Mouse (Mus musculus): Measurements from ENCODE around the gene Mboat2. TPM values are rescaled to one million over a fixed set of nuclear protein-coding genes. Genes with fewer than 3 reads are reported as not detected.

Gene Mboat2
- total RNA-seq, 2 experiments from 2014 or later: 87.0 to 99.6 TPM

DNA sequence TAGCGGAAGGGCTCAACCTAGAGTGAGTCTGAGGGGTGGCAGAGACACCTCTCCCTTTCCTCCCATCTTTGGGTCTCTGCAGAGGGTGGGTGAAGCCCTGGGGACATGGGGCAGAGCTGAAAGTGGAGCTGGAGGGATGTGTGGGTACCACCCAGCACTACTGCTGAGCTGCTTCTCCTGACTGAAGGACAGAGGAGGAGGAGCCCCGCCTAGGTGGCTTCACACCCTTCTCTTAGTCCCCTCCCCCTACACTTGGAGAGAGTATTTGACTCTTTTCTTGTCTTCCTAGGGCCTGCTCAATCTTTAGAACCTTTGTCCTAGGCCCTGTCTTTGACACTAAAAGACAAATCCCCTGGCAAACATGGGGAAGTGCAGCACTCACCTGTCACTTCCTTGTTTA, 7.3 kb downstream of the Mboat2 start:
- no peak for TF ChIP-seq CTCF (conservative IDR thresholded peaks at IDR 0.05)
- Histone ChIP-seq H3K4me3 (no peak overlapping the region), H3K27ac (no peak overlapping the region)
- DNase-seq (ENCODE audit: low spot score in 2 of 2): no peak

DNA sequence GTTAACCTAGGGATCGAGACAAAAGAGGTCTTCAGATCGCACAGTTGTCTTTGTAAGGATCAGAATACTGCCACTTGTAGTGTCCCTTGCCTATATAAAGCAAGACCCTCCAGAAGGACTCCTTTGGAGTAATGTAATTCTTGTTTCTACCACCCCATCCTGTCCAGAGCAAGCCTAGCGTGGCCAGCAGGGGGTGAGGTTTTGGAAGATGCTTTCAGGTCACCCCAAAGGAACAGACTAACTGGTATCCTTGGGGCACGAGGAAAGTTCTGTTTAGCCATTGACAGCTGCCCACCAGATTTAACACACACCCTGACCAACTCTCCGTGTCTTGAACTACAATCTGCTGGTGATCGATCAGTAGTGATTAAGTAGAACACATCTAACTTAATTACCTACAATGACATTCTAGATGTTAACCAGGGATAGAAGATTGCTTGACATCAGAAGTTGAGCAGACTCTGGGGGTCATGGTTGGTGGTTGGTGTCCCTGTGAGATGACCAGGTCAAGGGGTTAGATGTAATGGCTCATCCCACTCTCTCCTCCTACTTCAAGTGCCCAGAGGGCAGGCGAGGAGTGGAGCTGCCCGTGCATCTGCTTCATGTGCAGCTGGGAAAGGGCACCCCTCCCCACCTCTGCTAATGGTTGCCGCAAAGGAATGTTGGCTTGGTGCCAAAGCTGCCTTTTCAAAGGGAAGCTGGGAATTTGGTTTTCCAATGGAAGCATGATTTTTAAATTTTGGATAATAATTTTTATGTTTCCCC, 10.6 kb downstream of the Mboat2 start:
- Histone ChIP-seq H3K4me3 (no peak overlapping the region), H3K27ac (no peak overlapping the region)
- no peak for DNase-seq (ENCODE audit: low spot score in 2 of 2)
- TF ChIP-seq CTCF (conservative IDR thresholded peaks at IDR 0.05): peak; percentile 44

DNA sequence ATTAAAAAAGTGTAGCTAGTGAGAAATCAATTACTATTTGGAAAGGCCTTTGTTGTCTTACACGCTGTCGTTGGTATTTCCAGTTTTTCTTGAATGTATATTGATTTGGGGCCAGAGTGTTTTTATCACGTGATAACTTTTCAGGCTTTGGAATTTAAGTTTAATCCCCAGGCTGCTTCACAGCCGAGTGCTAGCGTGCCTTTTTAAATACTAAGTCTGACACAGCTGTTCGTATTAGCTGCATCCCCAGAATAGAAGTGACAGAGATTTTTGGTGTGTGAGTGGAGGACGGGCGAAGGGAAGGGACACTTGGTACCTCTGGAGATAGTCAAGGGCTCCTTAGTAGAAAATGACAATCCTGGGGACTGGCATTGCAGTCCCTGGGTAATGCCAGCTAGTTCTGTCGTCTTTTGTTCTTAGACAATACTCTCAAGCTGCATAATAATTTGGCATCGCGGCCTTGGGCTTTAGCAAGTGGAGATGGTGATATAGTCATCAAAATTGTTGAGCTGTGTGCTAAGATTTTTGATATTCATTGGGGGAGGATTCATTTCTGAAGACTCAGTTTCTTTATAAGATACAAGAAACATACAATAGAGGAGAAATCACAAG, 11.7 kb downstream of the Mboat2 start:
- H3K27ac ChIP-seq: peak overlapping the region; percentile 28; the same call in 1 of the 2 replicates
- DNase-seq (ENCODE audit: low spot score in 2 of 2): no peak
- H3K4me3 ChIP-seq: no peak overlapping the region
- no peak for TF ChIP-seq CTCF (conservative IDR thresholded peaks at IDR 0.05)

DNA sequence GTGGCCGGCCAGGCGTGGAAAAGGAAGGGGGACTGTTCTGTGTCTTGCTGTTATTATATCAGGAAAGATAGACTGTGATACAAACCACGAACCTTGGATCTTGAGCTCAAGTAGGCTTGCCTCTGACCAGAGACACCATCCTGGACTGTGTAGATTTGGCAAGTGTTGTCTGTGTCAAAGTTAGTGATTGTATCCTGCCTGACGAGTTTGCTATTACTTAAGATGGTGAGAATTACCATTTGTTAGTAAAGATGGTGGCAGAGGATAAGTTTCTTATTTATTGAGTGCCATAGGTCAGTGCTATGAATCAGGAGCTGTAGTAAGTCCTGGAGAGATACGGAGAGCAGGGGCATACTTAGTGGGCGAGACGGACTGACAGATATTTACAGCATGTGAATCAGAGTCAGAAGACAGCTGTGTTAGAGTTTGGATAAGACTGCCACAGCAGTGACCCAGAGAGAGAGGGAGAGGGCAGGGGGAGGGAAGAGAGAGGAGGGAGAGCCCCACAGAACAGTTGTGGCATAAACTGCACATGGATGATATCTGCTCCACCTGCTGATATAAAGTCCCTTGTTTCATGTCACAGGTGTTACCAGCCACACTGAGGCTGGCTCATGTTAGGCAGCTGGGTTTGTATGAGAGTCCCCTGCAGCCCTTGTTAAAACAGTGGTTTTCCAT, 12.9 kb downstream of the Mboat2 start:
- TF ChIP-seq CTCF (conservative IDR thresholded peaks at IDR 0.05): no peak
- no peak for DNase-seq (ENCODE audit: low spot score in 2 of 2)
- Histone ChIP-seq H3K4me3 (no peak overlapping the region), H3K27ac (no peak overlapping the region)

DNA sequence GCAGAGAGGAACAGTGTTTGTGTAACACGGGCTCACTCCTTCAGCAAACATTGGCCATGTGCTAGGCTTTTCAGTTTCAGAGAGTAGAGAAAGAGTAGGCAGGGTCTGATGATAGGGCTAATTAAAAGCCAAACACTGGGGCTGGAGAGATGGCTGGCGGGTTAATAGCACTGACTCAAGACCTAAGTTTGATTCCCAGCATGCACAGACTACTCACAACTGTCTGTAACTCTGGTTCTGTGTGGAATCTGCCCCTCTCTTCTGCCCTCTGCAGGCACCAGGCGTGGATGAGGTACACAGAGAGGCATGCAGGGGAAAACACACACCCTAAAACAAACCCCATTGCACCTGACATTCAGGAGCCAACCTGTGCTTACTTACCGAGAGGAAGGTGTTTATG, 14.7 kb downstream of the Mboat2 start:
- no peak overlapping the region for H3K4me3 ChIP-seq
- peak; percentile 53 for TF ChIP-seq CTCF (conservative IDR thresholded peaks at IDR 0.05)
- no peak overlapping the region for H3K27ac ChIP-seq

DNA sequence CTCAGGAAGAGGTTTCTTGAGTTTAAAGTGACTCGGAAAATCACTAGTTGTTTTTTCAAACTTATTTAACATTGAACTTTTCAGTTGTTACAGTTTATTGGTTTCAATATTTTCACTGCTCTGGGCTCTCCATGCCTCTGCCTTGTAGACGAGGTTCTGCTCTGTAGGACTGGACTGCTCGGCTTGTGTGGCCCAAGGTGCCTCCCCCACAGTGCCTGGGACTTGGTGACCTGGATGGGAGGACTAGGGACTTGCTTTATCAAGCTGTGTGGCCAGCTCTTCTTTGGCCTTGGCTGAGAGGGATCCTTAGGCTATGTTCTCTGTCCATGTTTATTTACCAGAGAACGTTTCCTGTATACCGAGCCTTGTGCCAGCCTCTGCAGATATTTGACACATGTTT, 17.4 kb downstream of the Mboat2 start:
- no peak for TF ChIP-seq CTCF (conservative IDR thresholded peaks at IDR 0.05)
- DNase-seq (ENCODE audit: low spot score in 2 of 2): no peak
- Histone ChIP-seq H3K27ac (no peak overlapping the region), H3K4me3 (no peak overlapping the region)

More for the DNA sequence above, 14.7 kb downstream of the Mboat2 start:
- no peak for DNase-seq (ENCODE audit: low spot score in 2 of 2)

DNA sequence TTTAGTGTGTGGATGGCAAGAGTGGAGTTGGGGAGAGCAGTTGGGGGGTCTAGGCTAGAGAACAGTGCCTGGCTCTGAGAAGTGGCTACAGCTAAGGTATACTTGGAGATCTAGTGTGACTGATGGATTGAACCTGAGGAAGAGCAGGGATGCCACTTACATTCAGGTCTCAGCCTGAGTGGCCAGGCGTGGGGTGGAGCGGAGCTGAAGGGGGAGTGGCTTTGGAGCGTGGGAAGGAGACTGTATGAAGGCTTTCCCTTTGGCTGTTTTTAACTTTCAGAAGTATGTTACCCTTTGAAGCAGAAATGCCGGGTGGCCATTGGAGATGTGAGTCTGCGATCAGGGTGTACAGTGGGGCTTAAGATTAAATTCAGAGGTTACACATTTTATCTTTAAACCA, 26.7 kb downstream of the Mboat2 start:
- no peak for DNase-seq (ENCODE audit: low spot score in 2 of 2)
- Histone ChIP-seq H3K27ac (peak overlapping the region; percentile 7; the same call in 1 of the 2 replicates), H3K4me3 (no peak overlapping the region)
- TF ChIP-seq CTCF (conservative IDR thresholded peaks at IDR 0.05): no peak

DNA sequence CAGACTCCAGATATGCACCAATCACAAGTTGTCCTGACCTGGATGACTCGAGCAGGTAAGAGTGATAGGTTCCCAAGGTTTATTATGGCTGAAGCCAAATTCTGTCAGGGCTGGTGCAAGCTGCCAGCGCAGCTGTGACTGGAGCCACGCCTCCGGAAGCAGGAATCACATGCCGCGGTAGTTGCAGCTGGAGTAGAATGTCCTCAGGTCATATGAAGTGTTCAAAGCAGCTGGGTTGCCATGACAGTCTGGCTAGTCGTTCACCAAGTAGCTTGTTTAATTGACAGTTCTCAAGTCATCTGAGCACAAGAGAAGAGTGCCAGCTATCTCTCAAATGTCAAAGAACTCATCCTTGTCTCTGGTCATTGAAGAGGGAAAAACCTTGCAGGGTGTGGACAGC, 28.7 kb downstream of the Mboat2 start:
- TF ChIP-seq CTCF (conservative IDR thresholded peaks at IDR 0.05): no peak

DNA sequence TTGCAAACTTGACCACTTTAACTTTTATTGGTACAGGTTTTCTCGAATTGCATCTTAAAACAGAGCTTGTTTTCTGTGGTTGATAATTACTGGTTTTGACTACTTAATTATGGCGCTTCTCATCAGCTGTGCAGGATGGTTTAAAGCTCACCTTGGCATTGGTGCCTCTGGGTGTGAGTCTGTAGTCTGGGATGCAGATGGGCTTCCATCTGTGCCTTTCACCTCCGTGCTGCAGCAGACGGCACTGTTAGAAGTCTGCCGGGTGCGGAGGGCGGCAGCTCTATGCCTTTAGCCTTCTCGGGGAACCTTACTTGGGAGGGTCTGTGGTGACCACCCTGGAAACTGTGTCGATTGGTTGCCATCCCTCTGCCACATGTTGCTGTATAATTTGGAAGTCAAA, 29.8 kb downstream of the Mboat2 start:
- peak in 1 of 2 experiments; percentile 37 for DNase-seq (ENCODE audit: low spot score in 2 of 2)
- TF ChIP-seq CTCF (conservative IDR thresholded peaks at IDR 0.05): no peak
- H3K4me3 ChIP-seq: no peak overlapping the region

More for the DNA sequence above, 28.7 kb downstream of the Mboat2 start:
- H3K4me3 ChIP-seq: no peak overlapping the region
- no peak for DNase-seq (ENCODE audit: low spot score in 2 of 2)
- H3K27ac ChIP-seq: 0 out of 2 replicates have a peak overlapping the region, but pooled peaks have one; percentile 18

DNA sequence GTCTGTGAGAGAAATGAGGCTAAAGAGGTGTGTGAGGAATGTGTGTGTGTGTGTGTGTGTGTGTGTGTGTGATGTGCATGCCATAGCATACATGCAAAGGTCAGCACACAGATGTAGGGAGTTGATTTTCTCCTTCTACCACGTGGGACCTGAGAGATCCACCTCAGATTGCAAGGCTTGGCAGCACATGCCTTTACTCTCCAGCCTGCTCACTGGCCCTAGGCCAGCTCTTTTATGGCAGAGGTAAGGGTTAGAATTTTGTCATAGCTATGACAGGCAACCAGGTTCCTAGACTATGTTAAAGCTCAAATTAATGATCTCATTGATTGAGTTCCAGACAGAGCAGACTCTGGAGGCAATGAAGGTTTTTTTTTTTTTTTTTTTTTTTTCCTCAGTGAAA, 33.1 kb downstream of the Mboat2 start:
- no peak for DNase-seq (ENCODE audit: low spot score in 2 of 2)
- no peak for TF ChIP-seq CTCF (conservative IDR thresholded peaks at IDR 0.05)
- no peak overlapping the region for H3K4me3 ChIP-seq
- no peak overlapping the region for H3K27ac ChIP-seq

More for the DNA sequence above, 29.8 kb downstream of the Mboat2 start:
- H3K27ac ChIP-seq: peak overlapping the region; percentile 43; the same call in 1 of the 2 replicates

DNA sequence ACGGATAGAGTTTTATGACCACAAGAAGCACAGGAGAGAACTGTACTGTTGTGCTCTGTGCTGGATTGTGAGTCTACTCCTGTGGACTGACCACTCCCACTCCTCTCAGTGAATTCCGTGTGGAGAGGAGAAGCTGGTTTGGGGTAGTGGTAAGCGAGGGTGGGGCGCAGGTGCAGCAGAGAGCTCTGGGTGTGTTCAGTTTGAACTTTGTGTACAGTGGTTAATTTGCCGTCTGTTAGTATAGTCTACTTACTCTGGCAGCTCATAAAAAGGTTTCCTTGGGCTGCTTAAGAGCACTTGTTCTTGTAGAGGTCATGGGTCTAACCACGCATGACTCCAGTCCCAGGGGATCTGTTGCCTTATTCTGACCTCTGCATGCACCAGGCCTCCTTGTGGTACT, 36.0 kb downstream of the Mboat2 start:
- no peak for TF ChIP-seq CTCF (conservative IDR thresholded peaks at IDR 0.05)
- Histone ChIP-seq H3K4me3 (no peak overlapping the region), H3K27ac (no peak overlapping the region)
- DNase-seq (ENCODE audit: low spot score in 2 of 2): no peak

DNA sequence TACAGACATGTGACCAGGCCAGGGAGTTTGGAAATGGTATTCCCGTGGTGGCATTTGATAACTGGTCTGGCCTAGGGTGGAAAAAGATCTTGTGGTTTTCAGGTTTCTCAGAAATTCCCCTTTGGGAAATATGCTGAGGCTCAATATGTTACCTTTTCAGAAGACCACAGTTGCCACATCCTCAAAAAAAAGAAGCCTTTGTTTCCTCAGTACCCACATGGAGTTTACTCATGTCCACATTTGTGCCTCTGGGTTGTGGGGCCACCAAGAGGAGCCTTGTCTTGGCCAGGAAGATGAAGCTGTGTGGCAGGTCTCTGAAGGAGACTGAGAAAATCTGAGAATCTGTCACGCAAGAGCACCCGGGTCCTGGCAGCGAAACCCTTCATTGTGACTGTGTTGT, 38.0 kb downstream of the Mboat2 start:
- DNase-seq (ENCODE audit: low spot score in 2 of 2): no peak
- no peak overlapping the region for H3K27ac ChIP-seq
- H3K4me3 ChIP-seq: no peak overlapping the region
- no peak for TF ChIP-seq CTCF (conservative IDR thresholded peaks at IDR 0.05)

DNA sequence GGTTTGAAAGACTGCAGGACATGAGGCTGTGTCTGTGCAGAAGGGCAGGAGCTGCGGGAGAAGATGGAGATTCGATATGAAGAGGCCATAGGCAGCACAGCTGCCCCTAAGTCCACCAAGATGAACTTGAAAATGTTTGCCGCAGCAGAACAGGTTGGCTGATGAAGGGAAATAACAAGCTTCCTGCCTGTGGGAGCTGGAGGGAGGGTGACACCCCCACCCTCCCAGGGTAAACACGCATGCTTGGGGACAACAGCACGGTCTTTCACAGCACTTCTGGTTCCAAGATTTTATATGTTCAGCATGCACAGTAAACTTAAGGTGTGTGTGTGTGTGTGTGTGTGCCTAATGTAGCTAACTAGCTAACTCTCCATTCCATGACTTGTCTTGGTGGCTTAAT, 38.6 kb downstream of the Mboat2 start:
- Histone ChIP-seq H3K4me3 (no peak overlapping the region), H3K27ac (no peak overlapping the region)
- DNase-seq (ENCODE audit: low spot score in 2 of 2): no peak
- no peak for TF ChIP-seq CTCF (conservative IDR thresholded peaks at IDR 0.05)
